Mouse (Mus musculus): ENCODE results near the gene Lnx2.

The Lnx2 gene

DNA sequence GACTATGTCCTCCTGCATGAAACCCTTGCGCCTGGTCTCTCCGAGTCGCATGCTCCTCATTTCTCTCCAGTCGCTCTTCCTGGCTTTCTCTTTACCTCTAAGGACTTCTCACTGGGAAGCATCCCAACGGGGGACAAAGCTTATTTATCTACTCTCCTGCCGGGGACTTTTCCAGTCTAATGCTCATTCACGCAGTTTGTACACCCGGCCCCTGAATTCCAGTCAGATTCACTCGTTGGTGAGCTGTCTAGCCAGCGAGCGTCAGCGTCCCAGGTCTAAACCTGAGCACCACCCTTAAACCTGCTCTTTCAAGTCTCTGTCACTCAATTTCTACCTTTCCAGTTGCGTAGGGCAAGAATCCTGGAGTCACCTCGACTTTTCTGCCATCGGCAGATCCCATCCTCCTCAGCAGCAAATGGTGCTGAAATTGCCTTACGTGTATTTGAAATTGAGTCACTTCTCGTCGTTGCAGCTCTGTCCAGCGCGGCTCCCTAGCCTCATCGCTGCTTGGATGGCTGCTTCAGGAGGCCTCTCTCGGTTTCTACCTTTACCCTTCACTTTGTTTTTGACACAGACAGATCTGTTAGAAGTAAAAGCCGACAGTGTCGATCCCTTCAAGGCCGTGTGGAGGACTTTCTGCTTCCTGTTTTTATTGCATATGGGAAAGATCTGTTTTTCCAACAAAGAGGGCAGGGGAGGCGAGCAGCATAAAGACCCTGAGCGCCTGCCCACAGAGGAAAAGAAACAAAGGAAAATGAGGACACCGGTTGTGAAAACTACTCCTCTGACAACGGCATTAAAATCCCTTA is 24.7 kb downstream of the Lnx2 start:
- DNase-seq (ENCODE audit: low spot score) = peak; percentile 43

DNA sequence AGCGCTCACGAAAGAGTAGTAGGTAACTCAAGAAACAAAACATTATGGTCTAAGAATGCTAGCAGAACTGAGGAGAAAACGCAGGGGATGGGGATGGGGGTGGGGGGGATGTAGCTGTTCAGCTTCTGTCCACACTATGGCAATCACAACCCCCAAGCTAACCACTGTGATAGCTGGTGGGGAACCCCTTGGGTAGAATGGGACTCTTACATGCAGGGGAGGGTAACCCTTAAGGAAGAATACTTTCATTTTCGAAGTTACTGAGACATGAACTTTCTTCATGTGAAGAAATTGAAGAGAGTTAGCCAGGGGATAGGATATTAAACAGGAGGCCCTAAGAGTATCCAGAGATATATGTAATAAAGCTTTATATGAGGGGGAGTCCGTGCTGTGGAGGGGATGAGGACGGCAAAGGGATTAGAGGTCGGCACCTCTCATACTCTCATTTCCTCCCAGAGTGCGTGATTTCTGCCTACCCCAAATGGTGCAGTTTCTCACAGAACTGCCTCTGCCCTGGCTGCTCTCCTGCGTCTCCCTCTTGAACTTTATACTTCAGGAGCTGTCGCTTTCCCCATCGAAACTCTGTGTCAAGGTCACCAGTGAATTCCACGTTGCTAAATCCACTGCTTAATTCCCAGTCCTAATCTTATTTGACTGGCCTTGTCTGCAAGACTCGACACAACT is 25.4 kb downstream of the Lnx2 start:
- no peak for DNase-seq (ENCODE audit: low spot score)

DNA sequence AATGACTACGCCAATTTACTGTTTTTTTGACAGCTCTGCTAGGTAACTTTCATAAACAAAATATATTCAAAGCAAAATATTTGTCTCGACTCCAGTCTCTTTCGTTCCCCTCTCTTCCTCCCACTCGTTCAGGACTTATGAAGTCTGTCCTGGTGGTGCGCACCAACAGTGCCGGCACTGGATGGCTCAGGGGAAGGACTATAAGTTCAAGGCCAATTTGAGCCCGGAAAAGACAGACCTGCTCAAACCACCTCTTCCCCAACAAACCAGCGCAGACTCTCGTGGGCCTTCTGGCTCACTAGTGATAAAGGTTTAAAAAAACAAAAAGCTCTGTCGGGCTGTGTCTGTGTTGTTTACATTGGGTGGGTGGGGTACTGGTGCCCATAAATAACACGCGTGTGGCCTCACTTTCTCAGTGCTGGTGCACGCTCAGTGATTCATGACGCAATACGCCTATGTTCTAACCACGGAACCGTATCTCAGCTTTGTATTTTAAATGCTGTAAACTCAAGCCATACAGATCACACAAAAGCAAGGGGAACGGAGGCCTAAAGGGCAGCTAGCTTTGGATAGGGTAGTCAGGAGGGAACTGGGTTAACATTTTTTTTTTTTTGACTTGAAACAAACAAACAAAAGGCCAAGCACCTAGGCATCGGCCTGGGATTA is 26.7 kb downstream of the Lnx2 start:
- DNase-seq (ENCODE audit: low spot score) = no peak

DNA sequence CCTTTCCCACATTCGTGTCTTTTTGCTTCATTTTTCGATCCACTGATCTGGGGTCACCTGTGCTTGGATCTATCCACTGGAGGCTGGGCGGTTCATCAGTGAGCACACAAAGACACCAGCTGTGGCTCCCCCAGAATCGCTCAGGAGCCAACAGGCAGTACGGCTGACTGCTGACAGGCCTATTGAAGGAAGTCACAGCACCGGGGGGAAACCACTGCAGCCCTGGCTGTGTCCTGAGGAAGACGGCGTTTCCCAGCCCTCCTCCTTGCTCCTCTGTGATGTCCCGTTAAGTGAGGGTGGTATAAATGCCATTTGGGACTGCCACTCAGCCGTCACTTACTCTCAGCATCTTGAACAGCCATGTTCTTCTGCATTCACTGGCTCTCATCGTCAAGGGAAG is 30.5 kb downstream of the Lnx2 start:
- no peak for DNase-seq (ENCODE audit: low spot score)

DNA sequence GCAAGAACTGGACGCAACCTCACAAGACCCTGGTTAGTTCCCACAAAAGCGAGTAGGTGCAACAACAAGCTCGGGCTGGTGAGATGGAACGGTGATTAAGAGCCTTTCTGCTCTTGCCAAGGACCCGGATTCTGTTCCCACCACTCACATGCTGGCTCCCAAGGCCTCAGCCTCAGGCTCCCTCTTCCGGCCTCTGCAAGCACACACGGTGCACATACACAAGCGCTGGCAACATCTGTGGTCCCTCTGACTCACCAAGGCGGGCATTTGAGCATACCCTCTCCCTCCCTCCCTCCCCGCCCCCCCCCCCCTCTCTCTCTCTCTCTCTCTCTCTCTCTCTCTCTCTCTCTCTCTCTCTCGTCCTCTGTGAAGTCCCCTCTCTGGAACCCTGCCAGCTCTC is 31.1 kb downstream of the Lnx2 start:
- no peak for DNase-seq (ENCODE audit: low spot score)

DNA sequence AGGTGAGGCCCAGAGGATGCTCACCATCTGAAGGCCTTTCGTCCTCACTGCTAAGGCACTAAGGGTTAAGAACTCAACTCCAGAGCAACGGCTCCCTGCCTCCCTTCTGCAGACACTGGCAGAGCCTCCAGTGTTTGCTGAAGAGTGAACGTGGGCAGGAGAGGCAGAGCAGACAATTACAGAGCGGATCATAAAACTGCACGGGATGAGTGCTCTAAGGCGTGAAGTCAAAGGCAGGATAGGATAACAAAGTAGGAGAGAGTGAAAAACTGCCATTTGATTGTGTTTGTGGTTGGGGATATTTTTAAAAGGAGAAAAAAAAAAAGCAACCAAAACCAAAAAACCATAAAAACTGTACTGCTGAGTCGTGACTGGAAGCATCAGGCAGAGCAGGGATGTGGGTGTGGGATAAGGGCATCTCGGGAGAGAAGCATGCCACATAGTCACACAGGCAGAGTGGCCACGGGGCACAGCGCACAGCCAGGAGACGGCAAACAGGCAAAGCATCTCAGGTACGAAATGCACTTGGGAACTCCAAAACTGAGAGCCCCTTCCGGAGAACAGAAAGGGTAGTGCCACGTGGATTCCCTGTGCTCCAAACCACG is 33.0 kb downstream of the Lnx2 start:
- DNase-seq (ENCODE audit: low spot score) = no peak

DNA sequence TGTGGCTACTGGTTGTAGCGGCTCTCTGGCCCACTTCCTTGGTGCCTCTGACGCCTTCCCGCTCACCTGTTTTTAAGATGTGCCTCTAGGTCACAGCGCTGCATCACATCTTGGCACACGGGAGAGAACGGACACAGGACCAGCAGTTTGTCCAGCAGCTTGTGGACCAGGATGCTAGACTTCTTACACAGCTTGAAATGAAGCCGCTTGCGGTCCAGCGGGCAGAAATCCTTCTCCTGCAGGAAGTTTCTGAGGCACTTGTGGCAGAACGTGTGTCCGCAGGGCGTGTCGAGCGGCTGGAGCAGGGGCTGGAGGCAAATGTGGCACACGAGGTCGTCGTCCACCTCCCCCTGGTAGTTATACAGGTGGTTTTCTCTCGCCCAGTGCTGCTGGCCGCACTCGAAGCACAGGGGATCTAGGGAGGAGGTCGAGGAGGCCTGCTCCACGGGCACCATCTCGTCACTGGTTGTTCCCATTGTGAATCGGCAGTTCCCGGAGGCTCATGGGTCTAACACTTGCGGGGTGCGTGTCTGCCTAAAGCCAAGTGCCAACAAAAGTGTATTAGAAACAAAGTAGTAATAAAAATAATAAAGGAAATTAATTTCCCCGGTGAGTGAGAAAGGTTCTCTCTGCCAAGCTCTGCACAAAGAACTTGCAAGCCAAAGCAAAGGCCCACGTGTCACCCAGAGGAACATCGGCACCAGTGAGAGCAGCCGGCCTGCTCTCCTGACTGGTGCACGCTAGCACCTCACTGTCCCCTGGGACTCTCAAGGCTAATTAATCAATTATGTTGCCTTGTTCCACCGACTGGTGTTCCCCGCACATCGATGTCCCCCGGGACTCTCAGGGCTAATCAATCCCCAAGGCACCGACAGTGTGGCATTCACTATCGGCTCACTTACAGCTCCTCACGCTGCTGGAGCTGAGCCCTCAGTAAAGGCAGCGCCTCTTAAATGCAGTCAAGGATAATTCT is 34.1 kb downstream of the Lnx2 start:
- DNase-seq (ENCODE audit: low spot score) = peak; percentile 59

DNA sequence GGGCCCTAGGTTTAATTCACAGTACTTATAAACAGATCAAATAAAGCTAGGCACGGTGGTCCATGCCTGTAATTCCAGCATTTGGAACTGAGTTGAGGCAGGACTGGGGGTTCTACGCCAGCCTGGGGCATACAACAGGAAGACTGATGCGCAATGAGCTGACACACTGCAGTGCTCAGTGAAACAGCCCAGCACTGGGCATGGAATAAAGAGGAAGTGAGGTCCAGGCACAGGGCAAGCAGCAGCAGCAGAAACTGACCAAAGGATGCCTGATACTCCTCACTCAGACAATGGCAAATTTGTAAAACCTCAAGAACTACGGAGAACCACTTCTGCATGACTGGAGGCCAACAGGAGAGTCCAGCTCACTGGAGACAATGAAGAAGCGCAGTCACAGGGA is 37.0 kb downstream of the Lnx2 start:
- DNase-seq (ENCODE audit: low spot score) = no peak

DNA sequence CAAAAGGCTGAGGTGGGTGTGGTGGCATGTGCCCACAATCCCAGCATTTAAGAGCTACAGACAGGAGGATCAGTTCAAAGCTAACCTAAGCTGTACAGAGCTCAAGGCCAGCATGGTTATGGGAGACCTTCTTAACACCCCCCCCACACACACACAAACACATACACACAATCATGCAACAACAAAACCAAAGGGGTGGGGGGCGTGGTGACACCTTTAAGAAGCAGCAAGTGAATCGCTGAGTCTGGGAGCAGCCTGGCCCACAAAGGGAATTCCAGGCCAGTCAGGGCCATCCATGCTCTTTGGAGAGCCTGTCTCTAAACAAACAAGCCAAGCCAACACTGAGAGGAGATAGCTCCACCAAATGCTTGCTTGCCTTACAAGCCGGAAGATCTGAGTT is 38.8 kb downstream of the Lnx2 start:
- DNase-seq (ENCODE audit: low spot score) = no peak

DNA sequence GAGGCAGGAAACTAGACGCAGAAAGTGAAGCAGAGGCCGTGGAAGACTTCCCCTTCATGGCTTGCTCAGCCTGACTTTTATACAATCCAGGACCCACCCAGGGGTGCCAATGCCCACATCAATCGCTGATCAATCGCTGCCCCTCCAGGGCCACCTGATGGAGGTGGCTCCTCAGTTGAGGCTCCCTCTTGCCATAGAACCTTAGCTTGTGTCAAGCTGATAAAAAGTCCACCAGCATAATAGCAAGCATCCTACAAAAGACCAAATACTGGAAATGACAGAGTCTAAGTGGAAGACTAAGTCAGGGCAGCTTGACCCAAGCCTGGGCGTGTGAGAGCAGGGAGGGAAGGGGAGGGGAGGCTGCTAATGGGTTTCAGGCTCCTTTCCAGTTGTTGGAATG is 39.7 kb downstream of the Lnx2 start:
- DNase-seq (ENCODE audit: low spot score) = no peak

DNA sequence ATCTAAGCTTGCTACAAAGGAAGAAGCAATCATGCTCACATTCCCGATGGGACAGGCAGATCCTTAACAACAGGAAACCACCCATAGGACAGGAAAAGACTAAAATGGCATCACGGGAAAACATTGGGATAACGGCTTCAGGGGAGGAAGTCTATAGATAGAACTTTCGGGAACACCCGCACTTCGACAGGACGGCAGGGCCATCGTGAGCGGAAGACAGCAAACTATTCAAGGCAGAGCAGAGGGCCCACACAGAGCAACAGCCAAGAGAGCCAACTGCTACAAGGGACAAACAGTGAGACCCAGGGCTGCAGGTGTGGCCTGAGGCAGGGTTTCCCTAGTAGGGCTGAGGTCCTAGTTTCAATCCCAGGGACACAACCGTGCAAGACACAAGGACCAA is 40.4 kb downstream of the Lnx2 start:
- DNase-seq (ENCODE audit: low spot score) = no peak

DNA sequence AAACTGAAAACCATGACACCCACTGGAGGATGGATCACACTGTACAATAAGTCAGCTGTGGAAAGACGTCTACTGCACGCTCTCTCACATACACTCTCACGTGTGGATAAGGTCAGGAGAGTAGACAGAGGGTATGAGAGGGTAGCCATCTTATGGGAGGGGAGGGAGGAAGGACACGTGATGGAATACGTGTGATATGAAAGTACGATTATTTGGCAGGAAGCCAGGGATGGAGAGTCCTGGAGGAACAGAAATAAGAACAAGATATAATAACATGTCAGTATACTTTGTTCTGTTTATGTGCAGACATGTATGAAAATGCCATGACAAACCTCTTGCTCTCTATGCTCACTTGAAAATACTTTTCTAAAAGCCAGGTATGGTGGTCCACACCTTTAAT is 41.1 kb downstream of the Lnx2 start:
- DNase-seq (ENCODE audit: low spot score) = no peak

DNA sequence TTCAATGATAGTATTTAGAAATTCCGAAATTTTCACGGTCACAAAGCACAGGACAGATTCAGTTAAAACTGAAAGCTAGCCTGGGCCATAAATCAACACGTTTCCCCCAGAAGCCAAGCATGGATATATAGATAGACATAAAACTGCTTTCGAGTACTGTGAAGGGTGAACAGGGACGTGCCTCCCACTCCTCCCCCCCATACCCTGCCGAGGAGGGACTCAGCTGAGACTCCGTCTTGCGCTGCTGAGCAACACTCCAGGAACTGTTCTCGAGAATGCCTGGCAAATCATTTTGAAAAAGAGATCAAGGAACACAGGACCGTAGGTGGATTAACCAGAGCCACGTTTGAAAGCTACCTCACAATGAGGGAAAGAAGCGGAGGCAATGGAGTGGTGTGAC is 42.1 kb downstream of the Lnx2 start:
- no peak for DNase-seq (ENCODE audit: low spot score)

DNA sequence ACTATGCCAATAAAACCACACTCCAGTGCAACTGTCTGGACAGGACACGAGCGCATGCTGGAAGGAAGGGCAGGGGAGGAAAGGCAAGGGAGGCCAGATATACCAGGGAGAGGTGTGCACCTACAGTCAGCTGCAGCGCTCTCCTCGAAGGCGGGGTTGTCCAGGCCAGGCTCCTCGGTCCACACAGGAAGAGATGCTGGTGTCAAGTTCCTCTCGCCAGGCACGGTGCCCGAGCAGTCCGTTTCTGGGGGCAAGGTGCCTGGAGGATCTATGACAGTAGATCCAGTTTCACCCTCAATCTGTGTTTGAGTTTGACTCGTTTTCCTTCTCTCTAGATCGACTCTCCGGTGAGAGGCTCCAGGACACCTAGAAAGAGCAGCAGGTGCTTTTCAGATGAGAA is 43.2 kb downstream of the Lnx2 start:
- no peak for DNase-seq (ENCODE audit: low spot score)

DNA sequence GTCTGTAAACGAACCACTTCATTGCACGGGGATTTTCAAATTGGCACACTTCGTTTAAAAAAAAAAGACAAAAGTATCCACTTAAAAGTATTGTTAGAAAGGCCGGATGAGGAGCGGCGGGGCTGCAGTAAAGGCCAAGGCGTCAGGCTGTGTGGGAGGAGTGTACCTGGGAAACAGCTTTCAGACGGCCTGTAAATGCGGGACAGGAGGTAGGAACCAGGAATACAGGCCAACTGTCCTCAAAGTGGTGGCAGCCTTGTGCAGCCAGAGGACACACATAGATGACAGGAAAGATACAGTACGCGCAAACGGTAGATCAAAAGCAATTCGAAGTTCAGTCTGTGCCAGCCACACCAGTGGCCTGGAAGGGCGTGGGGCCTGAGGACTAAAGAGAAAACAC is 45.1 kb downstream of the Lnx2 start:
- DNase-seq (ENCODE audit: low spot score) = no peak

DNA sequence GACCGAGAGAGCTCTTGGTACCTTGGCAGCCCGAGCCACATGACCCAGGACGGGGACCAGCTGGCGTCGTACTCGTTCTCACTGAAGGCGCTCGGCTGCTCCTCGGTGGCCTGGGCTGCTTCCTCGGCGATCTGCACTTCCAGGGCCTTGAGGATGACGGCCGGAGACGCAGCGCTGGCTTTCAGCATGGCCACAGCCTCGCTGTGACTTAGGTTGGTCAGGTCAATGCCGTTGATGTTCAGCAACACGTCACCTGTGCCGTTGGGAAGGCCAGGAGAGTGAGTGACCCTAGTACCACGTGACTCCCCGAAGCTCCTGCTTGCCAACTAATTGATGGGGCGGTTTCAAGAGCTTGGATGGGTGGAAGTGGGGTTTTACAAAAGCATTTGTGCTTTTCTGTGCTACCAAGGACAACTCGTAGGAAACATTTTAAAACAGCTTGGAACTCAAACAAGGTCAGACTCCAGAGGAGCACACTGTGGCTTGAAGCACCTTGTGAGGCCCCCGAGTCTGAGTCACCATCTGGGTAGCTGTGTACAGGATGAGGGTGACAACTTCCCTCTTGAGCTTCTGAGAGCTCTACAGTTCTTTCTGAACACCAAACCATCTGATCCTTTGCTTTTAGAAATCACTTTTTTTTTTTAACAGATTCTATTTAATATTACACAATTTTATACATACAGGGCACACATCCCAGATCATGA is 51.9 kb downstream of the Lnx2 start:
- no peak for DNase-seq (ENCODE audit: low spot score)

DNA sequence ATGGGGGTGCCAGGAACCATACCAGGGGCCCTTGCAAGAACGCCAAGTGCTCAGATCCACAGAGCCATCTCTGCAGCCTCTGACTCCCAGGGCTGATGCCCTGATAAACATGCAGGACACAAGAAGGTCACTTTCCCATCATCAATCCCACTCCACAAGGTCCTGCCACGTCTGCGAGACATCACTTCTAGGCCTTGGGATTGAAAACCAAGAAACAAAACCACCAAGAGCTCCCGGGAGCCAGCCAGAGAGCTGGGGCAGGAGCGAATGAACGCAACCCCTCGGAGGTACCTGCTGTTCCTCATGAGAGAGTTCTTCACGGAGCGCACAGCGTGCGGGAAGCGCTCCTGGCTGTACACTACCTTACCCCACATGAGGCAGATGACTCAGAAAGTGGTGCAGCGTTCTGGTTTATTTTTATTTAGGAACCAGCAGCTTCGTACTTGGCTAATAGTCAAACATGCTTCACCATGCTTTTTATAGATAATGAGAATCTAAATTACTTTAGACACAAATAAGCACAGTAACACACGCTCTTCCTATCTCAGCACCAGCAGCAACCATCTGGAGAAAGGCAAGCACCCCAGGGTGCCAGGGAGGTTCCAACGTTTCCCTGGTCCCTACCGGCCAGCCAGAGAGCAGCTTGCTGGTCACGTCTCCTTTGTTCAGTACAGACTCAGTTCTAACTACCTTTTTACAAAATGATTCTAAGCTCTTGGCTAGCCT is 53.0 kb downstream of the Lnx2 start:
- no peak for DNase-seq (ENCODE audit: low spot score)

DNA sequence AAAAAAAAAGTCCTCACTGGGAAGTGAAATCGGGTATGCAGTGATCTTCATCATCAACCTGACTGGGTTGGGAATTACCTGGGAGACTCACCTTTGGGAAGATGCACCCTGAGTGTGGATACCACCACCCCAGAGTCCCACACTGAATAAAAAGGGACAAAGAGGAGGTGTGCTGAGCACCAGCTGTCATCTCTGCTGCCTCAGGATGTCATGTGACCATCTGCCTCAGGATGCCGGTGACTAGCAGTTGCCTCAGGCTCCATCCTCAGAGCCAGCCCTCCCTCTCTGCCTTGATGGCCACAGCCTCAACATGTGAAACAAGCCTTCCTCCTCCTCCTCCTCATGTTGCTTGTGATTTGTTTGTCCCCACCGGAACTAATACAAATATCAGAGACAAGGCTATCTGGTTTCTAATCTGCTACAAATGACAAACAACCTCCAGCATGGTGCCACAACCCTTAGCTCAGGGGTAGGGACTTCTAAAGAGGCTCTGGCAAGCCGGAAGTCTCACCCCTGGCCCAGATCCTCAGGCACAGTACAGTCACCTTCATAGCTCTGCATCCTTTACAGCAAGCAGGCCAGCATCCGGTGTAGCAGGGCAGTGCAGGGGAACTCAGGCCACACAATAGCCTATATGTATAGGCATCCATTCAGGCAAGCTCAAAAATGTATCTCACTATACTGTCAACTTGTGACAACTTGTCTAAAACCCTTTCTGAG is 54.7 kb downstream of the Lnx2 start:
- no peak for DNase-seq (ENCODE audit: low spot score)

DNA sequence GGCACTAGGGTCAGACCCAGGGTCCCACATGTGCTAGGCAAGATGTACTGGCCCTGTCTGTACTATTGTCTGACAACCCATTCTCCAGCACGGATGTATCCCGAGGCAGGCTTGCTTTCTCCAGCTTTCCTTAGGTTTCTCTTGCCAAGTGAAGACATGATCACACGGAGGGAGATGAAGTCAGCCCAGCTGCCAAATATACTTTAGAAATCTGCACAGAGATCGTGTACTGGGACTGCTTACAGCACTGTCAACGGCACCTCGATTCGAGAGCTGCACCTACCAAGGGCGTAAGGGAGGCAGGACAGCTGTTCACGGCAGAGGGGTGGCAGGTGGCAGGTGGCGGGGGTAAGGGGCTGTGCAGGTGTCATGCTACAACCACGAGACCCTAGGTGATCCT is 55.8 kb downstream of the Lnx2 start:
- DNase-seq (ENCODE audit: low spot score) = no peak

DNA sequence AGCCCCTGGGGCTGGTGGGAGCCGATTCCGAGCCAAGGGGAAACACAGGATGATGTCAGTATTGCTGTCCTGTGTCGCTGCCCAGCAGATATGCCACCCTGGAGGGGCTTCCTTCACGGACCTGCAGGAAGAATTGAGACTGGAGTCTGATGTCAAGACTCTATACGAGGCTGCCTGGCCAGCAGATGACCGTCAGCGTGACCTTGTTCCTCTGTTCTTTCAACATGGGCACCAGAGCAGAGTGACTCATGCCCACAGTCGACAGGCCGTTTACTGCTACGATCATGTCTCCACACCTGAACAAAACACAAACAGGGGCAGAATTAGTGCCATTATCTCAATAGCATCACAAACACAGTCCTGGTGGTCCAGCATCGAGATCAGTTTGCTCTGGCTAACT is 57.6 kb downstream of the Lnx2 start:
- no peak for DNase-seq (ENCODE audit: low spot score)
